Mouse (Mus musculus) testis, adult 2 months (tissue): ENCODE data around the gene Hist1h1d. TPM values are rescaled to one million over a fixed set of nuclear protein-coding genes. Genes with fewer than 3 reads are reported as not detected.

ENCODE experiments used
- H3K27ac ChIP-seq: fragments of 200-500 bp; 2 replicates; pipeline ENCODE4 v1.5.1; 2012; ENCODE audit warnings: low read depth, low read length; ENCODE audit not compliant: control insufficient read depth, insufficient read depth
- H3K27me3 ChIP-seq: fragments of 200-500 bp; 2 replicates; pipeline ENCODE4 v1.6.1; 2012; ENCODE audit warnings: mild to moderate bottlenecking, low read length, moderate library complexity; ENCODE audit not compliant: control insufficient read depth, insufficient read depth
- H3K36me3 ChIP-seq: fragments of 200-500 bp; 2 replicates; pipeline ENCODE4 v1.6.1; 2012; ENCODE audit warnings: mild to moderate bottlenecking, low read length; ENCODE audit not compliant: control insufficient read depth, insufficient read depth
- H3K4me1 ChIP-seq: fragments of 200-500 bp; 2 replicates; pipeline ENCODE4 v1.6.1; 2012; ENCODE audit warnings: low read length; ENCODE audit not compliant: control insufficient read depth, insufficient read depth
- H3K4me3 ChIP-seq: fragments of 200-500 bp; 2 replicates; pipeline ENCODE4 v1.5.1; 2012; ENCODE audit warnings: low read depth, mild to moderate bottlenecking, low read length, moderate library complexity, mixed read lengths; ENCODE audit not compliant: control insufficient read depth
- CTCF ChIP-seq: fragments of 200-500 bp; IDR thresholded peaks from 2 replicates; pipeline ENCODE4 v1.5.1; 2012; ENCODE audit warnings: low read depth, mild to moderate bottlenecking, inconsistent platforms, low read length, moderate library complexity; ENCODE audit not compliant: control insufficient read depth, insufficient read depth, insufficient replicate concordance
- POLR2A ChIP-seq: fragments of 200-500 bp; IDR thresholded peaks from 2 replicates; pipeline ENCODE4 v1.6.1; 2012; ENCODE audit warnings: low read depth, mild to moderate bottlenecking, inconsistent platforms, low read length, moderate library complexity; ENCODE audit not compliant: control insufficient read depth
- polyA plus RNA-seq: library from polyadenylated mRNA; depleted of rRNA; stranded (reverse); fragments of >200 nt; gene quantifications from 2 replicates; pipeline ENCODE4 v1.2.3, GENCODE M21; 2012

Hist1h1d gene
- polyA plus RNA-seq, 1 experiment, result 0.04 TPM

DNA sequence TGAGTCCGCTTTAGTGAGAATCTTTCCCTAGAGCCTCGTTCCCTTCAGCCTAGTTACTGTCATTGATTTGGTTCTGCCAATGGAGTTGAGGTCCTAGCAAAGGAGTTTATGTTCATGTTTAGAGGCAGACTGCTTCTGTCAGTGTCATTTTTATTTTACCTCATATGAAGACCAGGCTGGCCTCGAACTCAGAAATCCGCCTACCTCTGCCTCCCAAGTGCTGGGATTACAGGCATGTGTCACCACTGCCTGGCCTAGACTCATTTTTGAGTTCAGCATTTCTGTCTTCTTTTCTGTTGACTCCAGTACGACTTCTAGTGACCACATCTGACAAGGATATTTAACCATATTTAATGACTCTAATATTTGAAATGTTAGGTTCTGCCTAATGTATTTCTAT lies 37.8 kb upstream of the Hist1h1d start:
- TF ChIP-seq CTCF (no peak), POLR2A (no peak)
- peaks cover 4% of the 10 kb centered on the region for H3K4me1 ChIP-seq
- no peak overlapping the region for H3K27ac ChIP-seq
- H3K4me3 ChIP-seq, result no peak overlapping the region
- H3K27me3 ChIP-seq, result no peaks in the 10 kb centered on the region
- H3K36me3 ChIP-seq, result no peaks in the 10 kb centered on the region

DNA sequence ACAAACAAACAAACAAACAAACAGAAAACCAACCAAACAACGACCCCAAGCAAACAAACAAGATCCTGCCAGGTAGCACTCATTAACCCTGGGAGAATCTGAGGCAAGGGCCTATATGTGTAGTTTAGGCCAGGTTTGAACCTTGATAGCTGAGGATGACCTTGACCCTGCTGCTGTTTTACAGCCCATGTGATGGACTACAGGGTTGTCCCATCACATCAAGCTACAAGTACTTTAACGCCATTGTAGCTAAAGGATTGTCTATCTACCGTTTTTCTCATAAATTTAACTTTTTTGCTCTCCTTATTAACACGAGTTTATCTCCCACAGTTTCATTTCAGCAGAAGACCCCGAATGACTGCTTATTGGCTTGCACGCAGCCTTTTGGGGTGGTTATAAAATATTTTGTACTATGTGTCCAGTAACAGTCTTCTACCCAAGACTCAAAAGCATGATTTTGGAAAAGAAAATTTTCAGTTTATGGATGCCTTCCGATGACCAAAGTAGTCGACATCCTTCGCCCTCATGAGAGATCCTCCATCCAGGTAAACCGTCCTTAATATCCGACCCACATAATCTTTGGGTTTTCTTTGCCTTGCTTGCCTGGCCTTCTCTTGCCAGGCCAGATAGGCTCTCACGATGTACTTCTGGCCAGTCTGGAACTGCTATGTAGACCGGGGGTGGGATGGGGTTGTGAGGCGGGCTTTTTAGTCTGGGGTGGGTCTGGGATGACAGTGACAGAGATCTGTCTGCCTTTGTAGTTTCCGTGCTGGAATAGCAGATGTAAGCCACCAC lies 37.0 kb upstream of the Hist1h1d start:
- no peak overlapping the region for H3K27ac ChIP-seq
- H3K36me3 ChIP-seq, result no peaks in the 10 kb centered on the region
- H3K4me3 ChIP-seq, result no peak overlapping the region
- H3K4me1 ChIP-seq, result peaks cover 4% of the 10 kb centered on the region
- TF ChIP-seq CTCF, result no peak
- no peak for TF ChIP-seq POLR2A
- H3K27me3 ChIP-seq, result no peaks in the 10 kb centered on the region

DNA sequence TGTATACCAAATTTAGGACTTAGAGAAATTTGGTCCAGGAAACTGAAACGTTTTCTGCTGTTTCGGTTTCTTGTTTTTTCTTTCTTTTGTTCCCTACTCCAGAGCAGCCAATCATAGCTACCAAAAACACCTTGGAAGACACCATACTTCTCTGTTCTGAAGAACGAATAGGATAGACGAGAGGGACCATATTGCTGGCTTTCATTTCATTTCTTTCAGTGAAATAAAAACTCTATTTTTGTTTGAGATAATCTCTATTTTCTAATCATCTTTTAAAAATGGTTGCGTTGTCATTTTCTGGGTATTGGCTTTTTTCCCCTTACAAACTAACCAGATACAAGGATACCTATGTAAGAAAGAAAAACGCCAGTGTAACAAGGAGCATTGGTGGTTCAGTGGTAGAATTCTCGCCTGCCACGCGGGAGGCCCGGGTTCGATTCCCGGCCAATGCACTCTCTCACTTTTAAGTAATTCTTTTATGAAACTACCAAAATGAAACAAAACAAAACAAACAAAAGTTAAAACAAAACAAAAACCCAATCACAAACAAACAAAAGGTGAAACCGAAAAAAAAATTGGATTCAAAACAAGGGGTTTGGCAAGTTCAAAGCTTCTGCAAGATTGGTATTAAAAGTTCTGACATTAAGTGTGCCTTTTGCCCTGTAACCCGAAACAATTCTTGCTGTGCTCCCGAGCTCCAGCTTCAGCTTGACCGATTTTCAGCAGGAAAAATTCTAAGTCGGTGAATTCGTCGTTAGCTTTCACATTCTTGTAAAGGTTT lies 36.0 kb upstream of the Hist1h1d start:
- Histone ChIP-seq H3K4me1 (peaks cover 4% of the 10 kb centered on the region), H3K4me3 (peak overlapping the region; percentile 35), H3K27ac (peak overlapping the region; percentile 5; the same call in 1 of the 2 replicates), H3K36me3 (no peaks in the 10 kb centered on the region), H3K27me3 (no peaks in the 10 kb centered on the region)
- TF ChIP-seq POLR2A, result no peak

DNA sequence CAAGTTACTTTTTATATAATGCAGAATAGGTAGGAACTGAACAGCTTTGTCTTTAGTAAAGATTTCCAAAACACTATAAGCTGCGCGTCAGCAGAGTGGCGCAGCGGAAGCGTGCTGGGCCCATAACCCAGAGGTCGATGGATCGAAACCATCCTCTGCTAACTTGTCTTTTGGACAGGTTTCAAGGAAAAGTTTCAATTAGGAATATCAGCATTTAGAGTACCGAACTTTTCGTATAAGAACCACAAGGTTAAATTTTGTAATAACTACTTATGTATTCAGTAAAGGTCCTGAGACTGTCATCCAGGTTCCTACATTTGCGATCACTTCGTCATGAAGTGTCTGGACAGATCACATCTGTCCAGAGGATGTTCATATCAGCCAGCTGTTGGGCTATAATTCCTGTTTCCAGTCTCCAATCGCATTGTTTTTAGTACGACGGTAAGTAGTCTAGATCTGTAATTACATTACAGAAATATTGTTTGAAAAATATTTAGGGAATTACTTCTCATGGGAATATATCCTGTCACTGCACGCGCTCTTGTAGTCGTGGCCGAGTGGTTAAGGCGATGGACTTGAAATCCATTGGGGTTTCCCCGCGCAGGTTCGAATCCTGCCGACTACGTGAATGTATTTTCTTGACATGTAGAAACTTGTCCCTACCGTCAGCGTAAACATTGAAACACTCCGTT lies 35.3 kb upstream of the Hist1h1d start:
- H3K4me1 ChIP-seq, result peaks cover 4% of the 10 kb centered on the region
- peak overlapping the region; percentile 5; the same call in 1 of the 2 replicates for H3K27ac ChIP-seq
- peak overlapping the region; percentile 51 for H3K4me3 ChIP-seq
- H3K27me3 ChIP-seq, result no peaks in the 10 kb centered on the region
- TF ChIP-seq POLR2A (no peak), CTCF (no peak)
- no peaks in the 10 kb centered on the region for H3K36me3 ChIP-seq

DNA sequence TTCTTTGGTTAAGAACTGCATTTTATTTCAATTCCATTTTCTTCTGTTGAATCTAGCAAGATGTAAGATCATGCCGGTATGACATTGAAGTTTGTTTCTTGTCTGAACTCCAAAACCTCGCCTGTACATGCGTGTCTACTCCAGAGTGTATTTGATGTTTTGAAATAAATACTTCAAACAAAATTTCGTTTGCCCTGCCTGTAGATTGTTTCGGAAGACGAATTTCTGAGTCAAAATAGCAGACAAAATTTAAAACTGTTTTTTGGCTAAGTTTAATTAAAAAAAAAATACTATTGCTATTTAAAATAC lies 34.8 kb upstream of the Hist1h1d start:
- no peak overlapping the region for H3K27ac ChIP-seq

DNA sequence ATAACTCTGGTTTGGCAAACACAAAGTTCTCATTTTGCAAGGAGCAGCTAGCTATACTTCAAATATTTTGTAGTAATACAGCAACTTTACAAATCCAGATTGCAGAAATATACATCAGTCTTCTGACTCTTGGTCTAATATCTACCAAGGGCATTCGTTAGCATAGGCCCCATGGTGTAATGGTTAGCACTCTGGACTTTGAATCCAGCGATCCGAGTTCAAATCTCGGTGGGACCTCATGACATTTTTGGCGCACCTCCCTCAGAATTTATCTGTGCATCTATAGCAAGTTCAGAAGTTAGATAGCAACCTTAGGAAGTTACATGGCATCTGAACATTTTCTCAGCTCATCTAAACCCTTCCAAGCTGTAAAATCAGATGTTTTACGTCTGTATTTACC lies 34.2 kb upstream of the Hist1h1d start:
- Histone ChIP-seq H3K27ac (no peak overlapping the region), H3K4me3 (no peak overlapping the region), H3K27me3 (no peaks in the 10 kb centered on the region), H3K36me3 (no peaks in the 10 kb centered on the region), H3K4me1 (peaks cover 4% of the 10 kb centered on the region)
- no peak for TF ChIP-seq CTCF
- TF ChIP-seq POLR2A, result no peak

More for the DNA sequence above, 34.8 kb upstream of the Hist1h1d start:
- H3K36me3 ChIP-seq, result no peaks in the 10 kb centered on the region
- TF ChIP-seq CTCF (no peak), POLR2A (no peak)
- H3K4me1 ChIP-seq, result peaks cover 4% of the 10 kb centered on the region
- H3K4me3 ChIP-seq, result no peak overlapping the region
- no peaks in the 10 kb centered on the region for H3K27me3 ChIP-seq

DNA sequence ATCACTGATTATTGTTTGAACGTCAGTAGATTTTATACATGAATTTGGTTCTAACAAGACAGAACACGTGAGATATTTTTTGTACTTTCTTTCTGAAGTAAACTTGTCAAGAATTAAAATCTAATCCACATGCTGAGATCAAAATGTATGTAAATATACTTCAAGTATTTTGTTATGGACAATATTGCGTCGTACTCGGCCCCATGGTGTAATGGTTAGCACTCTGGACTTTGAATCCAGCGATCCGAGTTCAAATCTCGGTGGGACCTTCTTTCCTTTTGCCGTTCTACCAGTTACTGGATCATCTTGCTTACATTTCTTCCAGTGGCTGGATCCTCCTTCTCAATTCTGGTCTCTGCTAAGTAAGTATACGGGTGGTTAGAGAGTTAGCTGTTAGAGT lies 33.6 kb upstream of the Hist1h1d start:
- Histone ChIP-seq H3K36me3 (no peaks in the 10 kb centered on the region), H3K27ac (no peak overlapping the region), H3K4me1 (peaks cover 4% of the 10 kb centered on the region), H3K4me3 (no peak overlapping the region), H3K27me3 (no peaks in the 10 kb centered on the region)
- TF ChIP-seq POLR2A, result no peak
